Mouse (Mus musculus) myocyte (in vitro differentiated cells): ENCODE results near the gene Rcan2. TPM values are rescaled to one million over a fixed set of nuclear protein-coding genes. Genes with fewer than 3 reads are reported as not detected.

Experiments
- H3K27me3 ChIP-seq: one replicate; pipeline ENCODE4 v1.6.1; 2011; ENCODE audit not compliant: control insufficient read depth, insufficient read depth, insufficient read length
- H3K36me3 ChIP-seq: one replicate; pipeline ENCODE4 v1.6.1; 2011; ENCODE audit not compliant: control insufficient read depth, insufficient read depth
- H3K4me2 ChIP-seq: one replicate; pipeline ENCODE4 v1.6.1; 2011; ENCODE audit warnings: low read depth, control low read depth
- H3K4me3 ChIP-seq: one replicate; pipeline ENCODE4 v1.5.1; 2011; ENCODE audit warnings: mild to moderate bottlenecking, control low read depth, moderate library complexity
- H3K79me2 ChIP-seq: one replicate; pipeline ENCODE4 v1.6.1; 2011; ENCODE audit not compliant: control insufficient read depth, insufficient read depth
- H3ac ChIP-seq: one replicate; pipeline ENCODE4 v1.6.1; 2011; ENCODE audit not compliant: control insufficient read depth, insufficient read length
- CEBPB ChIP-seq: IDR thresholded peaks from 2 replicates; pipeline ENCODE4 v1.6.1; 2011; ENCODE audit warnings: mild to moderate bottlenecking, moderate library complexity; ENCODE audit not compliant: poor library complexity, insufficient read depth, severe bottlenecking
- E2F4 ChIP-seq: IDR thresholded peaks from one replicate; pipeline ENCODE4 v1.6.1; 2011; ENCODE audit warnings: mild to moderate bottlenecking, control low read depth, moderate library complexity; ENCODE audit not compliant: insufficient read depth
- MAX ChIP-seq: IDR thresholded peaks from one replicate; pipeline ENCODE4 v1.6.1; 2011; ENCODE audit warnings: low read depth, mild to moderate bottlenecking, control low read depth
- MYOD1 ChIP-seq, 3 experiments: IDR thresholded peaks; one replicate each; pipeline ENCODE4 v1.6.1; 2011; ENCODE audit warnings: control low read depth in 2 of 3, low read depth in 2 of 3, mild to moderate bottlenecking in 2 of 3, moderate library complexity in 1 of 3; ENCODE audit not compliant: insufficient read length in 2 of 3, control insufficient read depth in 1 of 3
- MYOG ChIP-seq, 3 experiments: IDR thresholded peaks; one replicate each; pipeline ENCODE4 v1.6.1; 2011; ENCODE audit warnings: control low read depth in 2 of 3, low read depth in 2 of 3, mild to moderate bottlenecking in 2 of 3; ENCODE audit not compliant: insufficient read length in 2 of 3, control insufficient read depth in 1 of 3, insufficient read depth in 1 of 3
- POLR2A ChIP-seq: IDR thresholded peaks from one replicate; pipeline ENCODE4 v1.6.1; 2011; ENCODE audit warnings: low read depth, mild to moderate bottlenecking, control low read depth, moderate library complexity; ENCODE audit not compliant: insufficient read length
- POLR2AphosphoS2 ChIP-seq: IDR thresholded peaks from one replicate; pipeline ENCODE4 v1.6.1; 2011; ENCODE audit warnings: low read depth, control low read depth; ENCODE audit not compliant: insufficient read length
- REST ChIP-seq: IDR thresholded peaks from one replicate; pipeline ENCODE4 v1.6.1; 2011; ENCODE audit warnings: mild to moderate bottlenecking, control low read depth, moderate library complexity; ENCODE audit not compliant: insufficient read depth, insufficient read length
- SRF ChIP-seq: IDR thresholded peaks from one replicate; pipeline ENCODE4 v1.6.1; 2011; ENCODE audit warnings: low read depth; ENCODE audit not compliant: control insufficient read depth, insufficient read length
- TCF12 ChIP-seq: IDR thresholded peaks from one replicate; pipeline ENCODE4 v1.6.1; 2011; ENCODE audit warnings: mild to moderate bottlenecking, control low read depth; ENCODE audit not compliant: poor library complexity, insufficient read depth, severe bottlenecking
- TCF3 ChIP-seq: IDR thresholded peaks from one replicate; pipeline ENCODE4 v1.6.1; 2011; ENCODE audit warnings: low read depth, control low read depth; ENCODE audit not compliant: insufficient read length
- USF1 ChIP-seq: IDR thresholded peaks from one replicate; pipeline ENCODE4 v1.6.1; 2011; ENCODE audit warnings: low read depth, mild to moderate bottlenecking, control low read depth, moderate library complexity
- polyA plus RNA-seq: library from polyadenylated mRNA; unstranded; fragments of >200 nt; fragmentation: generic; extraction: Trizol; gene quantifications from one replicate; pipeline ENCODE4 v1.2.1, GENCODE M21; 2012; ENCODE audit warnings: missing spikeins

The Rcan2 gene
- polyA plus RNA-seq, 1 experiment, result 2.0 TPM

GRCm38 (mm10) chr17:44025011-44025410 is 223.9 kb downstream of the Rcan2 start:
- no peaks in the 10 kb centered on the region for H3K79me2 ChIP-seq
- H3K4me2 ChIP-seq, result no peak overlapping the region
- TF ChIP-seq CEBPB (0 out of 2 replicates have a peak, but pooled peaks have one; percentile 13), E2F4 (no peak), MAX (no peak)
- no peaks in the 10 kb centered on the region for H3K27me3 ChIP-seq
- no peaks in the 10 kb centered on the region for H3K36me3 ChIP-seq
- H3ac ChIP-seq, result no peak overlapping the region
- H3K4me3 ChIP-seq, result no peak overlapping the region

GRCm38 (mm10) chr17:44025935-44026334 is 224.8 kb downstream of the Rcan2 start:
- Histone ChIP-seq H3K36me3 (no peaks in the 10 kb centered on the region), H3K79me2 (no peaks in the 10 kb centered on the region), H3ac (no peak overlapping the region), H3K4me2 (peak overlapping the region; percentile 84), H3K4me3 (no peak overlapping the region), H3K27me3 (no peaks in the 10 kb centered on the region)
- TF ChIP-seq TCF3 (no peak), MAX (no peak), MYOD1 (IDR thresholded peaks at IDR 0.05; ENCODE audit: control insufficient read depth in 1 of 3, insufficient read length in 2 of 3, low read depth in 2 of 3) (no peak), SRF (no peak), E2F4 (no peak), USF1 (no peak), POLR2AphosphoS2 (no peak), TCF12 (no peak), CEBPB (no peak), MYOG (IDR thresholded peaks at IDR 0.05; ENCODE audit: control insufficient read depth in 1 of 3, insufficient read depth in 1 of 3, insufficient read length in 2 of 3, low read depth in 2 of 3) (no peak), POLR2A (no peak), REST (no peak)

GRCm38 (mm10) chr17:44026378-44026777 is 225.2 kb downstream of the Rcan2 start:
- TF ChIP-seq CEBPB, result no peak
- TF ChIP-seq MYOD1 (IDR thresholded peaks at IDR 0.05; ENCODE audit: control insufficient read depth in 1 of 3, insufficient read length in 2 of 3, low read depth in 2 of 3), result peak in 1 of 3 experiments; percentile 10
- no peak for TF ChIP-seq POLR2A
- no peak for TF ChIP-seq POLR2AphosphoS2
- H3K79me2 ChIP-seq, result no peaks in the 10 kb centered on the region
- H3K4me3 ChIP-seq, result no peak overlapping the region
- H3ac ChIP-seq, result no peak overlapping the region
- no peaks in the 10 kb centered on the region for H3K27me3 ChIP-seq
- H3K4me2 ChIP-seq, result peak overlapping the region; percentile 84
- no peaks in the 10 kb centered on the region for H3K36me3 ChIP-seq

- H3K79me2 ChIP-seq, result no peaks in the 10 kb centered on the region
- TF ChIP-seq REST (no peak), POLR2AphosphoS2 (no peak), MYOD1 (IDR thresholded peaks at IDR 0.05; ENCODE audit: control insufficient read depth in 1 of 3, insufficient read length in 2 of 3, low read depth in 2 of 3) (no peak), E2F4 (no peak), CEBPB (no peak), USF1 (no peak), MAX (no peak), MYOG (IDR thresholded peaks at IDR 0.05; ENCODE audit: control insufficient read depth in 1 of 3, insufficient read depth in 1 of 3, insufficient read length in 2 of 3, low read depth in 2 of 3) (no peak), POLR2A (no peak), SRF (no peak), TCF3 (no peak)
- no peak overlapping the region for H3ac ChIP-seq
- no peaks in the 10 kb centered on the region for H3K27me3 ChIP-seq
- no peaks in the 10 kb centered on the region for H3K36me3 ChIP-seq
- peak overlapping the region; percentile 84 for H3K4me2 ChIP-seq
- H3K4me3 ChIP-seq, result no peak overlapping the region
These were observed 225.6 kb downstream of the Rcan2 start for GRCm38 (mm10) chr17:44026786-44027185.

- TF ChIP-seq MYOD1 (IDR thresholded peaks at IDR 0.05; ENCODE audit: control insufficient read depth in 1 of 3, insufficient read length in 2 of 3, low read depth in 2 of 3), result peak in 2 of 3 experiments; percentile 55 to 79
- peak in 1 of 3 experiments; percentile 59 for TF ChIP-seq MYOG (IDR thresholded peaks at IDR 0.05; ENCODE audit: control insufficient read depth in 1 of 3, insufficient read depth in 1 of 3, insufficient read length in 2 of 3, low read depth in 2 of 3)
- TF ChIP-seq POLR2AphosphoS2, result no peak
- no peak for TF ChIP-seq USF1
- peak overlapping the region; percentile 84 for H3K4me2 ChIP-seq
- H3K4me3 ChIP-seq, result no peak overlapping the region
These were observed 226.2 kb downstream of the Rcan2 start for GRCm38 (mm10) chr17:44027311-44027710.

More at GRCm38 (mm10) chr17:44027311-44027710, 226.2 kb downstream of the Rcan2 start:
- Histone ChIP-seq H3ac (no peak overlapping the region), H3K27me3 (no peaks in the 10 kb centered on the region), H3K36me3 (no peaks in the 10 kb centered on the region), H3K79me2 (no peaks in the 10 kb centered on the region)
